Mouse (Mus musculus) lung, adult 2 months (tissue): ENCODE results near the gene Bst1.

ENCODE experiments used
- CTCF ChIP-seq: fragments of 200-500 bp; IDR thresholded peaks from 2 replicates; pipeline ENCODE4 v1.5.1; 2011; ENCODE audit warnings: mild to moderate bottlenecking, low read length, control low read depth; ENCODE audit not compliant: insufficient read depth
- POLR2A ChIP-seq: fragments of 200-500 bp; IDR thresholded peaks from 2 replicates; pipeline ENCODE4 v1.6.1; 2011; ENCODE audit warnings: low read depth, mild to moderate bottlenecking, control low read depth, low read length, borderline replicate concordance; ENCODE audit errors: extremely low read depth

DNA sequence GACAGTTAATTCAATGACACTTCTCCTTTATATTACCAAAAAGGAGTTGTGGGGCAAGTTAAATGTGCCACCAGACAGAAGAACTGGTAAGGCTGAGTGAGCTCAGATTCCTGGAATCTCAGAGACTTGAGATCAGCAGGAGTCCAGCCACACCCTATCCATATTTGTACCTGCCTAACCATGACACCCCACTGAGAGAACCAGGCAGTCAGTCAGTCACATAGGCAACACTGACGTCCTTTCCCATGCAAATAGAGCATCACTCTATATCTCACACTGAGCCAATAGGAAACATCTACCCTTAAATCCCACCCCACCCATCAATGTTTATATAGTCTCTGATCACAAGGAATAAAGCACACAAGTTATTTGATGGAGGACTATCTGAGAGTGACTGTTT is 2.9 kb upstream of the Bst1 start:
- TF ChIP-seq CTCF (no peak), POLR2A (no peak)
